Mouse (Mus musculus) CH12.LX (cell line): ENCODE results near the gene Ccdc6.

Source experiments
- EP300 ChIP-seq: IDR thresholded peaks from 2 replicates; pipeline ENCODE4 v1.6.1; 2011; ENCODE audit warnings: low read length, improper control_type of control experiment
- GABPA ChIP-seq: IDR thresholded peaks from 2 replicates; pipeline ENCODE4 v1.6.1; 2012; ENCODE audit warnings: low read depth, low read length, improper control_type of control experiment, inconsistent platforms; ENCODE audit not compliant: insufficient replicate concordance
- POLR2A ChIP-seq: IDR thresholded peaks from 2 replicates; pipeline ENCODE4 v1.6.1; 2011; ENCODE audit warnings: low read depth, mild to moderate bottlenecking, improper control_type of control experiment, low read length
- TBP ChIP-seq: conservative IDR thresholded peaks from 2 replicates; pipeline ENCODE4 v1.6.1; 2011; ENCODE audit warnings: low read depth, low read length, improper control_type of control experiment

DNA sequence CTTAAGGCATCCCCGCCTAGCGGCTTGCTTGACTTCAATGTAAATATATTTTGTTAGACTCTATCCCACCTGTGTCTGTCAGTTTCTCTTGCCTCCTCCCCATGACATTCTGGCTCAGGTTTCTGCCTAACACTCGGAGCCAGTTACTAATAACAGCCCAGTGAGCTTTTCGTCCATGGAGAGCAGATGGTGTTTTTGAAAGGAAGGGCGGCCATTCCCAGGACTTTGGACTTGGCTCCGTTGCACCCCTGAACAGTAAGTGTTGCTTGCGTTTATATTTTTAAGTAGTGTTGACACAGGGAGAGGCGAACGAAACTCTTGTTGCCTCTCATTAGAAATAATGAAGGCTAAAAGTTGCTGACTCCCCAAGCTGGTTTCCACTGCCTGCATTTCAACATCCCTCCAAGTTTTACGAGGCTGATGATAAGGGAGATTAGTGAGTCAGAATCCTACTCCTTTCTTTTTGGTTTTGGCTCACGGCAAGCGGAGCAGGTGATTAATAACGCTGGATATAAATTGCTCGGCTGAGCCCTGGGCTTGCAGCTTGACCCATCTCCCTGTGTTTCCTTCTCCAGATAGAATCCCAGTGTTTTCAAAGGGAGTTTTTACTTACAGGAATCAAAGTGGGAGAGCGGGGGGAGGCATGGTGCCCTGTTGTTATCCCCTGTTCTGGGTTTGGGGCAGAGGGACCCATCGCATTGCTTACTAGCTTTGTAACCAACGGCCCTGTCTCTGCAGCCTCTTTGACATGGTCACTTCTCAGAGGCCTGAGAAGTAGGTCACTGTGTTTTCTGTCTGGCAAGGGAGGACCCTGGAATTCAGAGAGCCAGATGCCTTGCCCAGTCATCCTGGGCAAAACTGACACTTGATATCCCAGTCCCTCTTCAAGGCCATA lies 107.8 kb downstream of the Ccdc6 start, which contains the start of gene Mrln:
- TF ChIP-seq EP300 (no peak), TBP (no peak), GABPA (no peak), POLR2A (no peak)
